Mouse (Mus musculus) stomach, embryonic 16.5 days (tissue): ENCODE measurements around the gene Zmynd11. TPM values are rescaled to one million over a fixed set of nuclear protein-coding genes. Genes with fewer than 3 reads are reported as not detected.

Experiments used
- ATAC-seq: fragments of 200-750 bp; cut with Nextera tagmentation; 2 replicates; pipeline ENCODE4 v1.8.0; 2017; ENCODE audit warnings: moderate number of reproducible peaks, moderate TSS enrichment; ENCODE audit not compliant: insufficient read depth, low FRiP score
- H3K27ac ChIP-seq: fragments of 300-500 bp; sonication (generic); 2 replicates; pipeline ENCODE4 v1.5.1; 2014; ENCODE audit warnings: low read length
- H3K27me3 ChIP-seq: fragments of 300-500 bp; sonication (generic); 2 replicates; pipeline ENCODE4 v1.6.1; 2014; ENCODE audit warnings: low read length, control low read depth, mixed read lengths; ENCODE audit not compliant: control insufficient read depth, insufficient read depth
- H3K36me3 ChIP-seq: fragments of 300-500 bp; sonication (generic); 2 replicates; pipeline ENCODE4 v1.6.1; 2014; ENCODE audit warnings: low read length; ENCODE audit not compliant: control insufficient read depth, insufficient read depth
- H3K4me1 ChIP-seq: fragments of 300-500 bp; sonication (generic); 2 replicates; pipeline ENCODE4 v1.6.1; 2014; ENCODE audit warnings: low read length, control low read depth, mixed read lengths; ENCODE audit not compliant: control insufficient read depth, insufficient read depth
- H3K4me2 ChIP-seq: fragments of 300-500 bp; sonication (generic); 2 replicates; pipeline ENCODE4 v1.6.1; 2014; ENCODE audit warnings: low read depth, low read length, mixed read lengths
- H3K4me3 ChIP-seq: fragments of 300-500 bp; sonication (generic); replicated peaks from 2 replicates; pipeline ENCODE4 v1.5.1; 2014; ENCODE audit warnings: mild to moderate bottlenecking, low read length
- H3K9ac ChIP-seq: fragments of 300-500 bp; sonication (generic); 2 replicates; pipeline ENCODE4 v1.6.1; 2014; ENCODE audit warnings: low read length
- H3K9me3 ChIP-seq: fragments of 300-500 bp; sonication (generic); replicated peaks from 2 replicates; pipeline ENCODE4 v1.6.1; 2016; ENCODE audit warnings: low read length, control low read depth; ENCODE audit not compliant: control insufficient read depth
- WGBS: fragments of 180-500 bp; shearing (Covaris S2); extraction: QIAGEN DNeasy Blood & Tissue Kit; methylation state at CpG from one replicate; pipeline ENCODE4 v1.1.7; 2014; 5-methylcytosine and 5-hydroxymethylcytosine counted together
- polyA plus RNA-seq: library from polyadenylated mRNA; unstranded; fragments of >200 nt; fragmentation: Nextera tagmentation; extraction: Ambion mirVana; gene quantifications from 2 replicates; pipeline ENCODE4 v1.2.1, GENCODE M21; 2015

Gene Zmynd11
- polyA plus RNA-seq, 1 experiment from 2014 or later = 88.8 TPM

DNA sequence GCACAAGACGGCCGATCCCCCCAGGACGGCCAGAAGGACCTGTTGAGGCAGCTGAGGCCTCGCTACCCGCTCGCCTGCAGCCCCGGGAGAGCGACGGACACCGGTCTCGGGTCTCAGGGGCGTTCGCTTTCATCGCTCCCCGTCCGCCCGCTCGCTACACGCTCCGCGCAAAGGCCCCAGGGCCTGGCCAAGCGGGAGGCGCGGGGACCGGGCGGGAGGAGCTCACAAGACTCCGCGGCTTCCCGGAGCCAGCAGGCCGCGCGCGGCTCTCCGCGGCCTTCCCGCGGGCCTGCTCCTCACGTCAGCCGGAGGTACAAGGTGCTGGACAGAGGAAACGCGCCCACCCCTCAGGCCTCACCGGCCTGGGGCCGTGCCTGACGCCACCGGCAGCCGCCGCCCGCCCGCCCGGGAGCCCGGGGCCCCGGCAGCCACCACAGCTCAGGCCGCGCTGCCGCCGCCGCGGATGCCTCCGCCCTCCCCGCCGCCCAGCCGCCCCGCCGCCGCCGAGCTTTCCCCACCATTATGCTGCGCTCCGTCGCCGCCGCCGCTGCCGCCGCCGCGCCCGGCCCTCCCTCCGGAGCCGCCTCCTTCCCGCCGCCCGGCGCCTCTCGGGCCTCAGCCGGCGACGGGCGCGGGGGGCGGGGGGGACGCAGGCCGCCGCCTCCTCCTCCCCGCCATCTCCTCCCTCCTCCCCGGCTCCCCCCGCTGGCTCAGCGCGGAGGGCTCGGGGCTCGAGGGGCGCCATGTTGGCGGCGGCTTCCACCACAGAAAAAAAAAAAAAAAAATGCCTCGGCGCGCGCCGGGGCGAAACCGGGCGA lies 1.1 kb downstream of the Zmynd11 start:
- under 1% methylated on average over 58 of the region's 111 CpGs for WGBS
- H3K9me3 ChIP-seq = no peaks in the 10 kb centered on the region
- H3K4me1 ChIP-seq = peaks cover 19% of the 10 kb centered on the region
- peak; percentile 86 for ATAC-seq
- peak overlapping the region; percentile 100 for H3K9ac ChIP-seq
- peak overlapping the region; percentile 99 for H3K27ac ChIP-seq
- H3K36me3 ChIP-seq = no peaks in the 10 kb centered on the region
- H3K4me2 ChIP-seq = peak overlapping the region; percentile 91
- peak overlapping the region; percentile 96 for H3K4me3 ChIP-seq
- H3K27me3 ChIP-seq = no peaks in the 10 kb centered on the region

DNA sequence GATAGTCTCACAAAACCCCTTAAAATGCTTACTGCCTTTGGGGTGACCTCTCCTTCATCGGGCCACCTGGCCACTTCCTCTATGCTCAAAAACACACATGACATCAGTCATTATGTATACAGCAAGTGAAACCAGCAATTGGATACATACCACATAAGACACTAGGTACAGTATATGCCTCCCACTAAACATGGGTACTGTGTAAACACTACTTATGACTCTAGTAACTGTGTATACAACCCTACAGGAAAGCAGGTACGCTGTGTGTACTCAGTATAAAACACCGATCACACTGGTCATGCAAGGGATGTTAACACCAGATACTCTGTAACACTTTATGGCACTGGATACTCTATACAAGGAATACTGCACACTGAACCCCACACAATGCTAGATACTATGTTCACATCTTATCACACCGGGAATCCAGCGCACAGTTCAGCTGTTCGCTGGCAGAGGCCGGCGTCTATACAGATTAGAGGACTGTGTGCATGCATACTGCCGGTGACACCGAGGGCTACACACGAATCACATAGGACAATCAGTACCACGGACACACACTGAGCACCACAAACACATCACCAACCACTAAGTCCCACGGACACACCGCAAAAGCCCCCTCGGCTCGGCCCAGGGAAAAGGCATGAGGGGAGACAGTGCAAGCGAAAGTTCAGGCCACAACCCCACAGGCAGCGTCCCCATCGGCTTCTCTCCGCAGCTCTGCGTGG lies 1.9 kb downstream of the Zmynd11 start:
- peak; percentile 26 for ATAC-seq
- Histone ChIP-seq H3K9me3 (no peaks in the 10 kb centered on the region), H3K4me2 (peak overlapping the region; percentile 91), H3K36me3 (no peaks in the 10 kb centered on the region), H3K4me1 (peaks cover 24% of the 10 kb centered on the region), H3K4me3 (peak overlapping the region; percentile 96), H3K27ac (peak overlapping the region; percentile 99), H3K27me3 (no peaks in the 10 kb centered on the region), H3K9ac (peak overlapping the region; percentile 100)
- WGBS = 2% methylated on average over 21 of the region's 21 CpGs

DNA sequence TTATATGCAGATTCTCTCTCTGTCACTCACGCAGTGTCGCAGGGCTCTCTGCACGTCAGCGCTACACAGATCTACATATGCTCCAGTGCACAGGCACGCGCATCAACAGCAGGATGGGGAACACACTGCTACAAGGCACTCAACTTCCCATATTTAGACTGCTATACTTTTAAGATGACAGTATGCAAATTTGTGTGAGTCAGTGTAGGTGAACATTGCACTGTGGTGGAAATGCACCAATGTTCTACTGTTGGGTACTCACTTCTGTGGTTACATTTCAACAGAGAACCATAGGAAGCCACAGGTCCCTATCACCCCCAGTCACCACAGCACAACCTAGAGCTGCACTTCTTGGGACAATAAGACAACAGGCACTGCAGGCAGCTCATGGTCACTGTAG lies 5.1 kb downstream of the Zmynd11 start:
- Histone ChIP-seq H3K27ac (no peak overlapping the region), H3K9me3 (no peaks in the 10 kb centered on the region), H3K36me3 (no peaks in the 10 kb centered on the region), H3K4me1 (peaks cover 24% of the 10 kb centered on the region), H3K4me3 (no peak overlapping the region), H3K9ac (no peak overlapping the region), H3K4me2 (no peak overlapping the region), H3K27me3 (no peaks in the 10 kb centered on the region)
- WGBS = 86% methylated on average over 6 of the region's 6 CpGs
- no peak for ATAC-seq

DNA sequence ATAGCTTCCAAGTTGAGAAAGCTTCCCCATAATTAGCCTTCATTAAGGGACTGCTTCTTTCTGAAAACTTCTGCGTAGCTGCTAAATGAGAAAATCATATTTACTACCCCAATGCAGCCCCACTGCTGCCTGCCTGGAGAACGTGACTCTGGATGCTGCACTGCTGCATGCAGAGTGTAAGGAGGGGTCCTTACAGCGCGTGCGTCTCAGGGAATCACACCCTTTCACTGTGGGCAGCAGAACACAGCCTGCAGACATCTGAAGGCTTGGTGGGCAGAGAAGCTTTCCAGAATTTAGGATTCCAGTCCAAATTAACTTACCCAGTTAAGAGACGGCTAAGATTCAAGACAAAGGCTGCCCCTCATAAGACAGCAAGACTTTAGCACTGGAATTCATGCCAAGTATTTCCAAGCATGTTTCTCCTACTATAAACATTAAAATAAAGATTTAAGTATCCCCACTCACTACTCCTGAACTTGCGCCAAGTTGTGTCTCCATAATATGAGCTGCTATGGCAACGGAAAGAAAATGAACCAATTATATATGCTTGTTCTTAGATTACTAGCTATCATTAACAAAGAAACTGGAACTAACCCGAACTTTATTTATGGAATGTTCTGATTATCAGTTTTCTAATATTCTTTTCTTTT lies 7.2 kb downstream of the Zmynd11 start:
- peak overlapping the region; percentile 44 for H3K9ac ChIP-seq
- WGBS = 41% methylated on average over 9 of the region's 9 CpGs
- peak overlapping the region; percentile 47; the same call in 1 of the 2 replicates for H3K27ac ChIP-seq
- peak; percentile 59; the same call in 1 of the 2 replicates for ATAC-seq
- no peaks in the 10 kb centered on the region for H3K9me3 ChIP-seq
- no peaks in the 10 kb centered on the region for H3K36me3 ChIP-seq
- peak overlapping the region; percentile 37 for H3K4me2 ChIP-seq
- H3K4me1 ChIP-seq = peaks cover 29% of the 10 kb centered on the region
- H3K27me3 ChIP-seq = no peaks in the 10 kb centered on the region
- H3K4me3 ChIP-seq = no peak overlapping the region

DNA sequence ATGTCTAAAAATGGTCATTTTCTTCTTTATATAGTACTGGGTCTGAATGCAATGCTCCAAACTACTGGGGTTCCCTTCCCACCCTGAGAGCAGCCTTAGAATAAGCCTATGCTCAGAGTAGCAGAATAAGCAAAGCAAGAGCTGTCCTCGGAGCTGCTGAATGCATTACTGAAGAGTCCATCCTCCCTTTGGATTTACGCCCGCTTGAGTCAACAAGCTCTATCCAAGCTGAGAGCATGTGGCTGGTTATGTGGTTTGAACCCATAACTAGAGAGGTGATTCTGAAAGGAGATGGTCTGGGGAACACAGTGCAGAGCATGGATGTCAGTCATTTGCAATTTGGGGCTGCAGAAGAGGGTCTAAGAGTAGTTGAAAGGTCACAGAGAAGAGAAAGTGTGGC lies 11.4 kb downstream of the Zmynd11 start:
- Histone ChIP-seq H3K36me3 (no peaks in the 10 kb centered on the region), H3K4me1 (peaks cover 25% of the 10 kb centered on the region), H3K27me3 (no peaks in the 10 kb centered on the region), H3K9ac (no peak overlapping the region), H3K4me2 (no peak overlapping the region), H3K4me3 (no peak overlapping the region), H3K9me3 (no peaks in the 10 kb centered on the region), H3K27ac (no peak overlapping the region)
- no peak for ATAC-seq
- 42% methylated on average over 3 of the region's 3 CpGs for WGBS

DNA sequence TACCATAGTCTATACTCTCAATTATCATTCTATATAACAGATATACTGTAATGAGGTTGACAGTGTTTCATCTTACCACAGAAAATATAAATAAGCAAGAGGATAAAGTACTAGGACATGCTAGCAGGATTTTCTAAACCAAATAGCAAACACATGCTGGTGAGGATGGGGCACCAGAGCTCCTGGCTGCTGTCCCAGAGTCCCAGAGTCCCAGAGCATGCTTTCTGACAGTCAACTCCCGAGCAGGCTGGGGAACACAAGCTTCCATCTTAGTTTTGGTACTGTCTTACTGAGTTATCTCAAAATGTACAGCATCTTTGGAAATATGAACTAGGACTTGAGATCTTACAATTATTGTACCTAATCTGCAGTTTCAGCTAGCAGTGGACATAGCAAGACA lies 14.8 kb downstream of the Zmynd11 start:
- Histone ChIP-seq H3K4me1 (peaks cover 16% of the 10 kb centered on the region), H3K4me3 (no peak overlapping the region), H3K36me3 (no peaks in the 10 kb centered on the region), H3K9ac (no peak overlapping the region), H3K27ac (no peak overlapping the region), H3K4me2 (no peak overlapping the region), H3K9me3 (no peaks in the 10 kb centered on the region), H3K27me3 (no peaks in the 10 kb centered on the region)
- WGBS = 24% methylated on average over 1 of the region's 1 CpGs
- no peak for ATAC-seq

DNA sequence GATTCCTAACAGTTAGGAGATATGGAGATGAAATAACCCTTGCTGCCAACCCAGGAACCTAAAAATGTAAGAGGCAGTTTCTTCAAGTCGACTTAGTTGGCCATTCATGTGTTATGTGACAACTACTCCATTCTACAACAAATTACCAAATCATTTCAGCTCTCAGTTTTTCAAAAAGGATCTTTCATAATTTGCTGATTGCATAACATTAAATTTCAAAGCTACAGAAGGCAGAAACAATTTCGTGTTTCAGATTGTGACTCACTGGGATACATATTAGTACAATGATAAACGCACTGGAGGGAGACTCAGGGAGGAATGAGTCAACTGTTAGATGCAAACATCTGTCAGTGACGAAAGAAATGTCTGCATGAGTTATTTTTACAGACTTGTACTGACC lies 15.3 kb downstream of the Zmynd11 start:
- peaks cover 16% of the 10 kb centered on the region for H3K4me1 ChIP-seq
- no peak for ATAC-seq
- no peaks in the 10 kb centered on the region for H3K36me3 ChIP-seq
- no peak overlapping the region for H3K4me3 ChIP-seq
- H3K4me2 ChIP-seq = no peak overlapping the region
- H3K27me3 ChIP-seq = no peaks in the 10 kb centered on the region
- no peaks in the 10 kb centered on the region for H3K9me3 ChIP-seq
- H3K9ac ChIP-seq = no peak overlapping the region
- H3K27ac ChIP-seq = no peak overlapping the region
- WGBS = 48% methylated on average over 4 of the region's 4 CpGs

DNA sequence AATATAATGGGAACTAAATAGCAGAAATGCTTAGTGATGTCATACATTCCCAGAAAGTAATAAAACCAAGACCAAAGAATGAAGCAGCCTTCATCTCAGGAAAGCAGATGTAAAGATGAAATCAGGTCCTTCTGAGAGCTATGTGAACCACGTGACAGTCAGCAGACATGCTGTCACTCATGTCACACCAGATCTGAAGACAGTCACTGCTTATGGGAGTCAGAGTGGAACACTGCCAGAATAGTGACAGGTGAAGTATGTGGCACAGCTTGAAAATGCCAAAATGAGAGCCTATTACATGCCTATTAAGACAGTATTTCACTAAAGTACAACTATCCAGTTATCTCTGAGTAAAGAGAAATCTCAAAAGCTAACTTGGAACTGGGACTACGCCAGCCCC lies 26.9 kb downstream of the Zmynd11 start:
- 82% methylated on average over 2 of the region's 2 CpGs for WGBS
- Histone ChIP-seq H3K36me3 (no peaks in the 10 kb centered on the region), H3K4me1 (no peaks in the 10 kb centered on the region), H3K27ac (no peak overlapping the region), H3K9ac (no peak overlapping the region), H3K4me2 (no peak overlapping the region), H3K4me3 (no peak overlapping the region), H3K9me3 (no peaks in the 10 kb centered on the region), H3K27me3 (no peaks in the 10 kb centered on the region)
- no peak for ATAC-seq

DNA sequence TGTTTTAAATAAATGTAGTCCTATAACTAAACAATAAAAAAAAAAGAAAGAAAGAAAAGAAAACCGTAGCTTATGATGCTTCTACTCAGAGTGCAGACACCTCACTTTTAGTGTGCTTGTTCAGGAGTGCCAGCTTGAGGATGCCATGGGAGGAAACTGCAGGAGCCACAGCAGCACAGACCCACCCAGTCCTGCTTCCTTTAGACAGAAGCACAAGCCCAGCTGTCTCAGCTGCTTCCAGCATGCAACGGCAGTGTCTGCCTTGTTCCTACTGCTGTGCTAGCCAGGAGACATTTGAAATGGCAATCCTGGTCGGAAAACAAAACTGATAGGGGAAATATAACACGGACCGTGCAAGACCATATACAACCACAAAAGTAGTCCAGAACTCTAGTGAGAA lies 28.1 kb downstream of the Zmynd11 start:
- H3K27ac ChIP-seq = no peak overlapping the region
- H3K36me3 ChIP-seq = 0 out of 2 replicates have a peak, but pooled peaks cover 2% of the 10 kb centered on the region
- no peaks in the 10 kb centered on the region for H3K27me3 ChIP-seq
- no peak for ATAC-seq
- H3K9ac ChIP-seq = no peak overlapping the region
- H3K4me1 ChIP-seq = no peaks in the 10 kb centered on the region
- H3K4me3 ChIP-seq = no peak overlapping the region
- H3K9me3 ChIP-seq = no peaks in the 10 kb centered on the region
- no peak overlapping the region for H3K4me2 ChIP-seq
- 77% methylated on average over 5 of the region's 5 CpGs for WGBS
